Mouse (Mus musculus) fibroblast of lung, adult 2 months (primary cell): ENCODE measurements at regions not wholly inside any gene's neighbourhood (a gene's known extent, or its start where the extent isn't known, plus 50 kb on each side); places are given as distances from the start of the nearest gene placed in this dataset.

Source experiments
- DNase-seq: peaks from one replicate; pipeline ENCODE4 v3.0.0-alpha.2; 2011; ENCODE audit warnings: low read depth

- peak; percentile 49 for DNase-seq
Observed at GRCm38 (mm10) chr5:111657759-111658429, 75.8 kb upstream of the Gm26897 start.

GRCm38 (mm10) chr5:111659229-111659628, 74.5 kb upstream of the Gm26897 start:
- no peak for DNase-seq

GRCm38 (mm10) chr5:111660447-111660846, 73.3 kb upstream of the Gm26897 start:
- DNase-seq, result no peak

- no peak for DNase-seq
Observed at GRCm38 (mm10) chr5:111660968-111661367, 72.8 kb upstream of the Gm26897 start.

GRCm38 (mm10) chr5:111661971-111662370, 71.8 kb upstream of the Gm26897 start:
- peak; percentile 54 for DNase-seq

- DNase-seq, result no peak
Observed at GRCm38 (mm10) chr5:111663831-111664230, 69.9 kb upstream of the Gm26897 start.

GRCm38 (mm10) chr5:111665406-111665805, 68.3 kb upstream of the Gm26897 start:
- DNase-seq, result no peak

GRCm38 (mm10) chr5:111666007-111666406, 67.7 kb upstream of the Gm26897 start:
- DNase-seq, result no peak

GRCm38 (mm10) chr5:111667901-111668300, 65.8 kb upstream of the Gm26897 start:
- no peak for DNase-seq

GRCm38 (mm10) chr5:111669139-111669538, 64.6 kb upstream of the Gm26897 start:
- DNase-seq, result no peak

GRCm38 (mm10) chr5:111671762-111672161, 62.0 kb upstream of the Gm26897 start:
- DNase-seq, result no peak

- no peak for DNase-seq
Observed at GRCm38 (mm10) chr5:111674976-111675672, 58.6 kb upstream of the Gm26897 start.

- DNase-seq, result peak; percentile 97
Observed at GRCm38 (mm10) chr5:111675673-111676261, 58.0 kb upstream of the Gm26897 start.

GRCm38 (mm10) chr5:111677847-111678311, 55.8 kb upstream of the Gm26897 start:
- DNase-seq, result no peak

- no peak for DNase-seq
Observed at GRCm38 (mm10) chr5:111678496-111678895, 55.2 kb upstream of the Gm26897 start.

- DNase-seq, result no peak
Observed at GRCm38 (mm10) chr5:111681362-111682028, 52.2 kb upstream of the Gm26897 start.

- DNase-seq, result no peak
Observed at GRCm38 (mm10) chr5:111682899-111683298, 50.8 kb upstream of the Gm26897 start.
